Mouse (Mus musculus) forebrain, embryonic 16.5 days (tissue): Measurements from ENCODE around the gene Usp43. TPM values are rescaled to one million over a fixed set of nuclear protein-coding genes. Genes with fewer than 3 reads are reported as not detected.

Source experiments
- ATAC-seq: fragments of 200-750 bp; cut with Nextera tagmentation; 2 replicates; pipeline ENCODE4 v1.8.0; 2017; ENCODE audit warnings: mild to moderate bottlenecking, moderate library complexity
- H3K27ac ChIP-seq: fragments of 300-500 bp; sonication (generic); 2 replicates; pipeline ENCODE4 v1.5.1; 2014; ENCODE audit warnings: low read length, control low read depth
- H3K27me3 ChIP-seq: fragments of 300-500 bp; sonication (generic); replicated peaks from 2 replicates; pipeline ENCODE4 v1.6.1; 2014; ENCODE audit warnings: low read length; ENCODE audit not compliant: control insufficient read depth, insufficient read depth
- H3K36me3 ChIP-seq: fragments of 300-500 bp; sonication (generic); 2 replicates; pipeline ENCODE4 v1.6.1; 2014; ENCODE audit not compliant: control insufficient read depth, insufficient read depth
- H3K4me1 ChIP-seq: fragments of 300-500 bp; sonication (generic); replicated peaks from 2 replicates; pipeline ENCODE4 v1.6.1; 2014; ENCODE audit warnings: low read length; ENCODE audit not compliant: control insufficient read depth, insufficient read depth
- H3K4me2 ChIP-seq: fragments of 300-500 bp; sonication (generic); 2 replicates; pipeline ENCODE4 v1.6.1; 2014; ENCODE audit warnings: mild to moderate bottlenecking, low read length, control low read depth
- H3K4me3 ChIP-seq: fragments of 300-500 bp; sonication (generic); replicated peaks from 2 replicates; pipeline ENCODE4 v1.5.1; 2014; ENCODE audit warnings: mild to moderate bottlenecking, low read length, control low read depth
- H3K9ac ChIP-seq: fragments of 300-500 bp; sonication (generic); replicated peaks from 2 replicates; pipeline ENCODE4 v1.6.1; 2014; ENCODE audit warnings: low read depth, low read length, control low read depth
- H3K9me3 ChIP-seq: fragments of 300-500 bp; sonication (generic); 2 replicates; pipeline ENCODE4 v1.6.1; 2016; ENCODE audit warnings: low read length; ENCODE audit not compliant: control insufficient read depth
- WGBS: fragments of 180-500 bp; shearing (Covaris S2); extraction: QIAGEN DNeasy Blood & Tissue Kit; methylation state at CpG from one replicate; pipeline ENCODE4 v1.1.7; 2014; 5-methylcytosine and 5-hydroxymethylcytosine counted together
- polyA plus RNA-seq: library from polyadenylated mRNA; unstranded; fragments of >200 nt; fragmentation: Nextera tagmentation; extraction: Ambion mirVana; gene quantifications from 2 replicates; pipeline ENCODE4 v1.2.1, GENCODE M21; 2015

Usp43 gene
- polyA plus RNA-seq, 1 experiment from 2014 or later, result 3.0 TPM

DNA sequence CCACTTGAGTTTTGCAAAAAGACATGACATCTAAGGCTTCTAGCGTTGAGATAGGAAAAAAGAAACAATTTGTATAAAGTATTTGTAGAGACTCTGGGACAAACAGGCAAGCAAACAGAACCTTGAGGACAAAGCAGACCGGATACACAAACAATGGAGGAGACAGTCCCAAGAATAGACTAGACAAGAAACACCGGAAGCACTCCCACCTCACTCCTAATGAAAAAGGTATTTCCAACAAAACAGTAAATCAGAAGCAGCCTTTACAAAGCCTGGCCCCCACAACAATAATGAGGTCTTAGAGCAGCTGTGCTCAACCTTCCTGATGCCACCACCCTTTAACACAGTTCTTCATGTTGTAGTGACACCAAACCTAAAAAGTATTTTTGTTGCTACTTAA is 4.8 kb downstream of the Usp43 start:
- Histone ChIP-seq H3K9me3 (no peaks in the 10 kb centered on the region), H3K4me1 (0 out of 2 replicates have a peak, but pooled peaks cover 3% of the 10 kb centered on the region), H3K27me3 (peaks cover 12% of the 10 kb centered on the region; the same call in 1 of the 2 replicates), H3K9ac (no peak overlapping the region), H3K27ac (no peak overlapping the region), H3K4me3 (no peak overlapping the region), H3K36me3 (no peaks in the 10 kb centered on the region), H3K4me2 (no peak overlapping the region)
- no peak for ATAC-seq
- WGBS, result 72% methylated on average over 3 of the region's 3 CpGs

DNA sequence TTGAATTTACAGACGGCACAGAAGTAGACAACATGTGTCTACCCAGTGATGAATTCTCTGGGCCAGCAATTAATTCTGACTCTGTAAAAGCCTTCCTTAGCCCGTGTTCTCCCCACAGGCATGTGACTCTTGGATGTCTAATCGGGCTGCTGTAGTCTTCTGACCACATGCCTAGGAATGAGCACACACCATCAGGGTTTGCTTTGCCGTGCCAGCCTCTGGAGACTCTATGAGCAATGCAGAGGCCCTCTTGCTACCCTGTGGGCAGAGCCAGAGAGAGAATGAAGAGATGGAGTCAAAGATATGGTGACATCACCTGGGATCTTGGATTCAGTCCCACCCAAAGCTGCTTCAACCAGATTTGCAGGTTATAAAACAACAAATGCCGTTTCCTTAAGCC is 10.9 kb downstream of the Usp43 start:
- 86% methylated on average over 5 of the region's 5 CpGs for WGBS
- no peak overlapping the region for H3K4me2 ChIP-seq
- no peaks in the 10 kb centered on the region for H3K9me3 ChIP-seq
- H3K9ac ChIP-seq, result no peak overlapping the region
- no peaks in the 10 kb centered on the region for H3K4me1 ChIP-seq
- no peaks in the 10 kb centered on the region for H3K36me3 ChIP-seq
- H3K4me3 ChIP-seq, result no peak overlapping the region
- no peak for ATAC-seq
- H3K27ac ChIP-seq, result no peak overlapping the region
- no peaks in the 10 kb centered on the region for H3K27me3 ChIP-seq

DNA sequence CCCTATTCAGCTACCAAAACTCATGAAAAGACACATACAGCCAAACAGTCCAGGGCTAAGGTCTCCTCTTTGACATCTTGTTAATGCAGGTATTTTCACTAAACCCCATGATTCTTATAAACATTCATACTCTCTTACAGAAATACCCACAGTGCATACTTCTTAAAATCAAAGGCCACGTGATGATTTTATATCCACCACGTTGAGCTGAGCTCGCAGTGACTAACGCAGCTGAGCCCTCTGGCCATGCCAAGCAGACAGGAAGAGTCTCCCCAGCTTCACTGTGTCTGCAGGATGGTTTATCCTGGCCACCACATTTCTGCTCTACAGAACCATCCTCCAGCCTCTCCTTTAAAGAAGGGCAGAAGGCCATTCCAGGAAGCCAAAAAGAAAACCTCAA is 18.2 kb downstream of the Usp43 start:
- Histone ChIP-seq H3K27ac (no peak overlapping the region), H3K4me3 (no peak overlapping the region), H3K27me3 (no peaks in the 10 kb centered on the region), H3K9ac (no peak overlapping the region), H3K9me3 (no peaks in the 10 kb centered on the region), H3K36me3 (no peaks in the 10 kb centered on the region), H3K4me2 (no peak overlapping the region), H3K4me1 (no peaks in the 10 kb centered on the region)
- ATAC-seq, result no peak
- 90% methylated on average over 4 of the region's 4 CpGs for WGBS

DNA sequence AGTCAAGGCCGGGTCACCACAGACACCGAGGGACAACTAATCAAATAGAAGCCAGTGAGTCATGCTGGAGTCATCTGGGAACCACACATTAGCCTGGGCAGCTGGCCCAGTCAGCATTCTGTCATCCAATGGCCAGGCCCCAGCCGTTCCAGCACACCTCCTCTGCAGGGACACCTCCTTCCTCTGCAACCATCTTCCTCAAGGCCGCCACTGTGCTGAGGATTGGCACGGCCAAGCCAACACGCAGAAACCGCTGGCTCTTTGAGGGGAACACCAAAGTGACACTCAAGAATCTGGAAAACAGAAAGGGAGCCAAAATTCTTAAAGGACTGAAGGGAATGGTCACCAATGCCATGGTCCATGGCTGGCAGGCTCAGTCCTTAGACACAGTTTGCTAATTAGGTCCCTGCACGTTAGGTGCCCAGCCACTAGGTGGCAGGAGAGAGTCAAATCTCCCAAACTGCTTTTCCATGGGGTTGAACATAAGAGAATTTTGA is 24.8 kb downstream of the Usp43 start:
- no peaks in the 10 kb centered on the region for H3K27me3 ChIP-seq
- H3K27ac ChIP-seq, result no peak overlapping the region
- no peak overlapping the region for H3K4me2 ChIP-seq
- H3K4me3 ChIP-seq, result no peak overlapping the region
- H3K9ac ChIP-seq, result no peak overlapping the region
- no peaks in the 10 kb centered on the region for H3K9me3 ChIP-seq
- ATAC-seq, result no peak
- 58% methylated on average over 8 of the region's 8 CpGs for WGBS
- H3K36me3 ChIP-seq, result no peaks in the 10 kb centered on the region
- H3K4me1 ChIP-seq, result peaks cover 9% of the 10 kb centered on the region

DNA sequence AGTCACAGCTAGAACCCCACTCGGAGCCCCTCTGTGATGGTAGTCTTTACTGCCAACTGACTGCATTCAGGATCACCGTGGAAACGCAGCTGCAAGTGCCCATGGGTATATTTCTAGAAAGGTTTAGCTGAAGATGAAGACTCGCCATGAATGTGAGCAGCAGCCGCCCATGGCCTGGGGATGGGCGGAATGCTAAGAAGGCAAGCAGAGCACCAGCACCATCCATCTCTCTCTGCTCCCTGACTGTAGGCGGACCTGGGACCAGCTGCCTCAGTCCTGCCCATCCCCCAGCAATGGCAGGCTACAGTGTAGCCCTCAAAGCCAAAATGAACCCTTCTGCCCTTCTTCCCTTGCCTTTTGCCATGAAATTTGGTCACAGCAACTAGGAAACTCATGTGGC is 26.3 kb downstream of the Usp43 start:
- 54% methylated on average over 7 of the region's 7 CpGs for WGBS
- Histone ChIP-seq H3K27me3 (no peaks in the 10 kb centered on the region), H3K4me2 (no peak overlapping the region), H3K36me3 (no peaks in the 10 kb centered on the region), H3K9ac (no peak overlapping the region), H3K9me3 (no peaks in the 10 kb centered on the region), H3K27ac (no peak overlapping the region), H3K4me3 (no peak overlapping the region), H3K4me1 (peaks cover 9% of the 10 kb centered on the region)
- ATAC-seq, result no peak

DNA sequence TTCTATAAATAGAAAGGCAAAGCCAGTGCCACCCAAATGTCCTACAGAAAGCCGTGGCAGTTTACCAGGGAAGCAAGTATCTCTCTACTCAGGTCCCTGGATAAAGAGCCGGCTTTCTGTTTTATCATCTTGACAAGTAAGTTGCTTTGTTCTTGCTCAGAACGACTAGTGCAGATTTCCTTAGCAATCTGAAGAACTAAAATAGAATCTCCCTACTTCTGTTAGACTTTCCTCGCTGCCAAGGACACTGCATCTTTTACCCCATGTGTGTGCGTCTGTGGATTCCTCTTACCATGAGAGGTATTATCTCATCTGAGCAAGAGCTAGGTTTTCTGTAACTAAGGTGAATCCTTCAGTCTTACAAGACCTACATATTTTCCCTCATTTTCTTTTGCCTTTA is 33.4 kb downstream of the Usp43 start:
- 73% methylated on average over 5 of the region's 5 CpGs for WGBS
- Histone ChIP-seq H3K27me3 (no peaks in the 10 kb centered on the region), H3K4me1 (no peaks in the 10 kb centered on the region; the same call in 1 of the 2 replicates), H3K9ac (no peak overlapping the region), H3K4me2 (no peak overlapping the region), H3K27ac (no peak overlapping the region), H3K4me3 (no peak overlapping the region), H3K9me3 (no peaks in the 10 kb centered on the region), H3K36me3 (no peaks in the 10 kb centered on the region)
- no peak for ATAC-seq

DNA sequence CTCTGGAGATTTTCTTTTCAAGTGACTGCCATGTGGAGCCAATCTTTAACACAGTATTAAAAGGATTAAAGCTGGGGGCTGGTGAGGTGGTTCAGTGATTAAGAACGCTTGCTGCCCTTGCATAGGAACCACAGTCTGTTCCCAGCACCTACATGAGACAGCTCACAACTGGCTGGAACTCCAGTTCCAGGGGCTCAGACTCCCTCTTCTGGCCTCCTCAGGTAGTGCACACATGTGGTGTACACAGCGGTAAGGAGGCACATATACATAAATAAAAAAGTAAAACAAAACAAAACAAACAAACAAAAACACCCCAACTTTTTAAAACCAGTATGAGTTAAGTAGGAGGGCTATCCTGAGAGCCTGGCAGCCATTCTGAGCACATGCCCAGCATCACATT is 36.0 kb downstream of the Usp43 start:
- Histone ChIP-seq H3K27me3 (no peaks in the 10 kb centered on the region), H3K9ac (no peak overlapping the region), H3K27ac (no peak overlapping the region), H3K4me1 (no peaks in the 10 kb centered on the region; the same call in 1 of the 2 replicates), H3K4me2 (no peak overlapping the region), H3K4me3 (no peak overlapping the region), H3K36me3 (no peaks in the 10 kb centered on the region), H3K9me3 (no peaks in the 10 kb centered on the region)
- 78% methylated on average over 2 of the region's 2 CpGs for WGBS
- ATAC-seq, result no peak

DNA sequence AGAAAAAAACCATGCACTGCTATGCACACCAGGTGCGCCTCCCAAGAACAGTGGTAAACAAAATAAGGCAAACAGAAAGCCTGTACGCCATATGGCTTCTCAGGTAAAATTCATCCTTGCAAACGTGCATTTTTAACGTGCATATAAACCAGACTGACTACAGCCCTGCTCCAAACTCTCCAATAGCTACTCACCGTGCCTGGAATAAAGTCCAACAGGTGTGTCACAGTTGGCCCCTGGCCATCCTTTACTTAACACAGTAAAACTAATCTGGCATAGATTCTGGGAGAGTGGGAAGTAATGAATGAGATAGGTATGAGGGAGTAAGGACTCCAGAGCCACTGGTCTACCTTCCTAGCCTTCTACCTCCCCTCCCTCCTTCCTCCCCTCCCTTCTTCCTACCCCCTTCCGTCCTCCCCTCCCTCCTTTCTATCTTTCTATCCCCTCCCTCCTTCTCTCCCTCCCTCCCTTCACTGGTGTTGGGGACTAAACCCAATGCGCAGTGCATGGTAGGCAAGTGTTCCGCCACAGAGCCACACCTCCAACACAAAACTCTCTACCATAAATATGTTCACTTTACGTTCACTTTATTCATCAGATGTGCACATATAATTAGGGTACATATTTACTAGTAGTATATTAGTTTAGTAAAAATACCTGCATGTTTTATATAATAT is 56.3 kb downstream of the Usp43 start:
- H3K4me1 ChIP-seq, result no peaks in the 10 kb centered on the region
- H3K4me2 ChIP-seq, result no peak overlapping the region
- H3K27ac ChIP-seq, result no peak overlapping the region
- 91% methylated on average over 9 of the region's 9 CpGs for WGBS
- H3K4me3 ChIP-seq, result no peak overlapping the region
- no peaks in the 10 kb centered on the region for H3K9me3 ChIP-seq
- ATAC-seq, result no peak
- no peaks in the 10 kb centered on the region for H3K36me3 ChIP-seq
- no peak overlapping the region for H3K9ac ChIP-seq
- H3K27me3 ChIP-seq, result no peaks in the 10 kb centered on the region

DNA sequence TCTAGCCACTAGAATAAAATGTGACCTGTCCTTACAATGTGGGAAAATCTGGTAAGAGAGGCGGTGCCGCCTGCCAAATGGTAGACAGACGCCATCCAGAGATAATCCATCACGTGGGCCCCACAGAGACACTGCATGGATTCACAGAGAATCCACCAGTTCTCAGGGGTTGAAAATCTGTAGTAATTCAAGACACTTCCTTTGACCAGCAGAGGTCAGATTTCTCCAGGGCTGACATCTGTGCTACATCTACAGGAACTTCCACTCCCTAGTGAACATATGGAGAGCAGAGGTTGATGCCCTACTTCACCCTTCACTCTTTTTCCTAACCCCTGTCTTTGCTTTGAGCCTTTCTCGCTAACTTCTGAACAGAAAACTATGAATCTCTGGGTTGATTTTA is 56.9 kb downstream of the Usp43 start:
- H3K9ac ChIP-seq, result no peak overlapping the region
- no peaks in the 10 kb centered on the region for H3K9me3 ChIP-seq
- no peak overlapping the region for H3K4me3 ChIP-seq
- no peaks in the 10 kb centered on the region for H3K27me3 ChIP-seq
- no peaks in the 10 kb centered on the region for H3K4me1 ChIP-seq
- no peak for ATAC-seq
- H3K36me3 ChIP-seq, result no peaks in the 10 kb centered on the region
- H3K27ac ChIP-seq, result no peak overlapping the region
- no peak overlapping the region for H3K4me2 ChIP-seq
- WGBS, result 76% methylated on average over 5 of the region's 5 CpGs

DNA sequence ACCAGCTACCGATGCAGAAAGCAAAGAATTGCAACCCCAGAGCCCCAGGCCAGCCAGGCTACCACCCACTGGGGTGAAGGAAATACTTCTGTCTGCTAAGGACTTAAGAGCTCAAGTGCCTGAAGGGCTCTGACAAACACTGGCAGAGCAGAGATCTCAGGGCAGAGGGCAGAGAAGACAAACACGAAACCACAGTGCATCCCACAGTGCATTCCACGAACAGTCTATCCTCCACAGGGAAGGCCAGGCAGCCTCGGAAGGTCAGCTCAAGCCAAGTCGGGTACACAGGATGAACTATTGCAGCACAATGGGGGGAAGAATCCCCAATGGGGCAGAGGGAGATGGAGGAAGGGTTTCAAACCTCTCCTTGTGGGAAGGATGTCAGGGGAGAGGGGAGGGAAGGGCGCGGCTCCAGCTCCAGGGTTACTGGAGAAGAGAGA is 60.5 kb downstream of the Usp43 start:
- no peak overlapping the region for H3K9ac ChIP-seq
- no peak overlapping the region for H3K27ac ChIP-seq
- no peak overlapping the region for H3K4me3 ChIP-seq
- no peaks in the 10 kb centered on the region for H3K27me3 ChIP-seq
- no peak for ATAC-seq
- H3K9me3 ChIP-seq, result no peaks in the 10 kb centered on the region
- H3K36me3 ChIP-seq, result no peaks in the 10 kb centered on the region
- H3K4me2 ChIP-seq, result no peak overlapping the region
- no peaks in the 10 kb centered on the region for H3K4me1 ChIP-seq
- 12% methylated on average over 7 of the region's 7 CpGs for WGBS
